Mouse (Mus musculus) liver, embryonic 14.5 days (tissue): ENCODE results near the gene Nt5c2.

Experiments
- CTCF ChIP-seq: IDR thresholded peaks from 2 replicates; pipeline ENCODE4 v1.5.1; 2016; ENCODE audit warnings: antibody characterized with exemption, low read depth, control low read depth
- EP300 ChIP-seq: IDR thresholded peaks from 2 replicates; pipeline ENCODE4 v1.6.1; 2016; ENCODE audit warnings: antibody characterized with exemption, low read depth

DNA sequence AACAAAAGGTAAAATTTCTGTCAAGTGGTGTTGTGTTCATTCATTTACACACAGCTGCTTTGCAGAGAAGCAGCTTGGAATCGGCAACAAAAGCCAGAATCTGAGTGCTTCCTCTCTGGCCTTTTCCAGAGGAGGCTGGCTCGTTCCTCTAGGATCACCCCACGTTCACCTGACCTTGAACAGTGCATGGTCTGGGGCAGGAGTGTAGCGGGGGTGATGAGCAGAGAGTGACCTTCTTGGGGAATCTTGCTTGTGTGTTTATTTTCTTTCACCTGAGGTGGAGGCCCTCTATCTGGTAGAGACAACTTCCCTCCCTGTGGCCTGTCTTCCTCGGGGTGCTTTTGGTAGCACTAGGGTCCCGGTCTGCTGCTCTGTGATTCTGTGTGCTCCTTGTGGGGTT, 158.7 kb downstream of the Nt5c2 start:
- TF ChIP-seq CTCF: no peak
- TF ChIP-seq EP300: no peak
